Mouse (Mus musculus): ENCODE measurements around the gene Aff1. TPM values are rescaled to one million over a fixed set of nuclear protein-coding genes. Genes with fewer than 3 reads are reported as not detected.

Gene Aff1
- polyA plus RNA-seq, 1 experiment: not detected

- Histone ChIP-seq H3K4me3 (ENCODE audit: insufficient read depth, low read depth, low read length) (no peak overlapping the region), H3K27ac (ENCODE audit: insufficient read depth, low read depth, low read length) (no peak overlapping the region), H3K4me1 (ENCODE audit: control insufficient read depth, insufficient read depth, low read length) (peaks cover 2% of the 10 kb centered on the region; the same call in 1 of the 2 replicates)
- 94% methylated on average over 5 of the region's 5 CpGs for WGBS
- TF ChIP-seq CTCF (IDR thresholded peaks at IDR 0.05; ENCODE audit: insufficient read depth, low read depth, low read length): no peak
- no peak for TF ChIP-seq POLR2A (IDR thresholded peaks at IDR 0.05; ENCODE audit: insufficient read depth, low read depth, low read length)
Observed at GRCm38 (mm10) chr5:103739163-103739562, 47.0 kb downstream of the Aff1 start.

DNA sequence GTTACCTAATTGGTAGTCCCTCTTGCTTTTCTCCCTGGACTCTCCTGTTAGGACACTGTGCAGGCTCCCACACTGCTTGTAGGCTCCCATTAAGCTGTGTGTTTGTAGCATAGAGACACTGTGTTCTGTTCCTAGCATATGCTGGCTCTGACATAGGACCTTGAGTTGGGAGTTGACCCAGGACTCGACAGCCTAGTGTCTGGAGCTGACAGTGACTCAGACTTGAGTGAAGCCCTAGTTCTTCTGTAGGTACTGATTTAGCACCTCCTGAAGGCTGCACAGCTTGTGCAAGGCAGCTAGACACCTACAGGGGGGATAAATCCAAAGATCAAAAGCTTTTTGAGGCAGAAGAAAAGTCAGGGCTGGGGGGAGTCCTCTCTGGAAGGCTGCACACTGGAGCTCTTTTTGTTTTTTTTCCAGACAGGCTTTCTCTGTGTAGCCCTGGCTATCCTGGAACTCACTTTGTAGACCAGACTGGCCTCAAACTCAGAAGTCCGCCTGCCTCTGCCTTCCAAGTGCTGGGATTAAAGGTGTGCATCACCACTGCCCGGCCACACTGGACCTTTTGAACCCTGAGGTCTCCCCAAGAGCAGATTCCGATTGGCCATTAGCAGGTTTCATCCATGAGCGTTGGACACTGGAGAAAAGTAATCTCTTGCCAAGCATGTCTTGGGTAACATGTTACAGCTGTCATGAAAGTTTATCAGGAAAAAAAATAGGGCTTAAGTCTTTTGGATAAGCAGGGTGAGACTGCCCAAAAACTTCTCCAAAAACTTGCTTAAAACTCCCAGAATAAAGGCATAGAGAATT lies 48.1 kb downstream of the Aff1 start:
- WGBS: 86% methylated on average over 5 of the region's 5 CpGs
- Histone ChIP-seq H3K27ac (ENCODE audit: insufficient read depth, low read depth, low read length) (no peak overlapping the region), H3K4me3 (ENCODE audit: insufficient read depth, low read depth, low read length) (no peak overlapping the region), H3K4me1 (ENCODE audit: control insufficient read depth, insufficient read depth, low read length) (peaks cover 2% of the 10 kb centered on the region; the same call in 1 of the 2 replicates)
- TF ChIP-seq CTCF (IDR thresholded peaks at IDR 0.05; ENCODE audit: insufficient read depth, low read depth, low read length): no peak
- no peak for TF ChIP-seq POLR2A (IDR thresholded peaks at IDR 0.05; ENCODE audit: insufficient read depth, low read depth, low read length)

- 89% methylated on average over 1 of the region's 1 CpGs for WGBS
Observed at GRCm38 (mm10) chr5:103740903-103741246, 48.7 kb downstream of the Aff1 start.

GRCm38 (mm10) chr5:103741443-103741842 lies 49.3 kb downstream of the Aff1 start:
- H3K4me1 ChIP-seq (ENCODE audit: control insufficient read depth, insufficient read depth, low read length): peaks cover 2% of the 10 kb centered on the region; the same call in 1 of the 2 replicates
- WGBS: 52% methylated on average over 1 of the region's 1 CpGs
- H3K27ac ChIP-seq (ENCODE audit: insufficient read depth, low read depth, low read length): no peak overlapping the region
- H3K4me3 ChIP-seq (ENCODE audit: insufficient read depth, low read depth, low read length): no peak overlapping the region
- TF ChIP-seq POLR2A (IDR thresholded peaks at IDR 0.05; ENCODE audit: insufficient read depth, low read depth, low read length) (no peak), CTCF (IDR thresholded peaks at IDR 0.05; ENCODE audit: insufficient read depth, low read depth, low read length) (no peak)

More at GRCm38 (mm10) chr5:103740903-103741246, 48.7 kb downstream of the Aff1 start:
- TF ChIP-seq CTCF (IDR thresholded peaks at IDR 0.05; ENCODE audit: insufficient read depth, low read depth, low read length) (no peak), POLR2A (IDR thresholded peaks at IDR 0.05; ENCODE audit: insufficient read depth, low read depth, low read length) (no peak)
- Histone ChIP-seq H3K4me1 (ENCODE audit: control insufficient read depth, insufficient read depth, low read length) (peaks cover 2% of the 10 kb centered on the region; the same call in 1 of the 2 replicates), H3K4me3 (ENCODE audit: insufficient read depth, low read depth, low read length) (no peak overlapping the region), H3K27ac (ENCODE audit: insufficient read depth, low read depth, low read length) (no peak overlapping the region)

DNA sequence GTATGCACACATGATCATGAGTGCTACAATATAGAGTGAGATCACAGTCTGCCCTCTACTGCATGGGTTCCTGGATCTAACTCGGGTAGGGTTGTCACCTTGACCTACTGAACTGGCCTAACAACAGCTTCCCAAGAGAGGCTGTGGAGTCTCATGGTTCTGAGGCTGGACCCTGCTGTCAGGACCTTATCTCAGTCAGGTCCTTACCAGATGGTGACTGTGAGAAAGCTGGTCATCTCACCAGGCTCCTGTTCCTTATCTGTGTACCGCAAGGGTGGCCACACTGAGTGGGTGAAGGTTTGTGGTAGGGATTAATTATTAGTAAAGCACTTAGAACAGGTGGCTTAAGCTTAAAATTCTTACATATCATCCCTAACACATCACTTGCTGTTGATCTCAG lies 49.8 kb downstream of the Aff1 start:
- Histone ChIP-seq H3K4me3 (ENCODE audit: insufficient read depth, low read depth, low read length) (no peak overlapping the region), H3K27ac (ENCODE audit: insufficient read depth, low read depth, low read length) (no peak overlapping the region), H3K4me1 (ENCODE audit: control insufficient read depth, insufficient read depth, low read length) (peaks cover 2% of the 10 kb centered on the region; the same call in 1 of the 2 replicates)
- 97% methylated on average over 2 of the region's 2 CpGs for WGBS
- no peak for TF ChIP-seq CTCF (IDR thresholded peaks at IDR 0.05; ENCODE audit: insufficient read depth, low read depth, low read length)
- TF ChIP-seq POLR2A (IDR thresholded peaks at IDR 0.05; ENCODE audit: insufficient read depth, low read depth, low read length): no peak

- 85% methylated on average over 6 of the region's 6 CpGs for WGBS
Observed at GRCm38 (mm10) chr5:103744531-103744930, 52.4 kb downstream of the Aff1 start.

GRCm38 (mm10) chr5:103745635-103746034 lies 53.5 kb downstream of the Aff1 start:
- no peak for TF ChIP-seq CTCF (IDR thresholded peaks at IDR 0.05; ENCODE audit: insufficient read depth, low read depth, low read length)
- no peak for TF ChIP-seq POLR2A (IDR thresholded peaks at IDR 0.05; ENCODE audit: insufficient read depth, low read depth, low read length)
- Histone ChIP-seq H3K4me3 (ENCODE audit: insufficient read depth, low read depth, low read length) (no peak overlapping the region), H3K4me1 (ENCODE audit: control insufficient read depth, insufficient read depth, low read length) (no peaks in the 10 kb centered on the region), H3K27ac (ENCODE audit: insufficient read depth, low read depth, low read length) (no peak overlapping the region)
- 79% methylated on average over 1 of the region's 1 CpGs for WGBS

More at GRCm38 (mm10) chr5:103744531-103744930, 52.4 kb downstream of the Aff1 start:
- no peak for TF ChIP-seq POLR2A (IDR thresholded peaks at IDR 0.05; ENCODE audit: insufficient read depth, low read depth, low read length)
- no peak overlapping the region for H3K27ac ChIP-seq (ENCODE audit: insufficient read depth, low read depth, low read length)
- H3K4me3 ChIP-seq (ENCODE audit: insufficient read depth, low read depth, low read length): no peak overlapping the region
- no peaks in the 10 kb centered on the region for H3K4me1 ChIP-seq (ENCODE audit: control insufficient read depth, insufficient read depth, low read length)

GRCm38 (mm10) chr5:103746561-103747085 lies 54.4 kb downstream of the Aff1 start:
- WGBS: 97% methylated on average over 3 of the region's 3 CpGs
- Histone ChIP-seq H3K4me1 (ENCODE audit: control insufficient read depth, insufficient read depth, low read length) (no peaks in the 10 kb centered on the region), H3K4me3 (ENCODE audit: insufficient read depth, low read depth, low read length) (no peak overlapping the region), H3K27ac (ENCODE audit: insufficient read depth, low read depth, low read length) (no peak overlapping the region)
- no peak for TF ChIP-seq CTCF (IDR thresholded peaks at IDR 0.05; ENCODE audit: insufficient read depth, low read depth, low read length)
- TF ChIP-seq POLR2A (IDR thresholded peaks at IDR 0.05; ENCODE audit: insufficient read depth, low read depth, low read length): no peak

DNA sequence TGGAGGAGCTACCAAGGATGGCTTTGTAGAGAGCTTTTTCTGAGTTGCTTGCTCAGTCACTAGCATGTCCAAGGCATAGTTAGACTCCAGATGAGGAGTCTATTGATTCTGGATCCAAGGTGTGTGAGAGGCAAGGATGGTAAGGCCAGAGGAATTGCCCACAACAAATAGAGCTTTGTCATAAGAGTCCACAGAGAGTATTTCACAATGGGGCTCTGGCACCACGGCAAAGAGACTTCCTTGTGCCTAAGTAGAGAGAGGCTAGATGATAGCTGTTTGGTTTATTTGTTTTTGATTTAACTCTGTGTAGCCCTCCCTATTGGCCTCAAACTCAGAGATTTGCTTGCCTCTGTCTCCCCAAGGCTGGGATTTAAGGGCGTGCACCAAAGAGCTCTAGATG lies 54.9 kb downstream of the Aff1 start:
- H3K4me1 ChIP-seq (ENCODE audit: control insufficient read depth, insufficient read depth, low read length): no peaks in the 10 kb centered on the region
- H3K27ac ChIP-seq (ENCODE audit: insufficient read depth, low read depth, low read length): no peak overlapping the region
- WGBS: 83% methylated on average over 2 of the region's 2 CpGs
- no peak overlapping the region for H3K4me3 ChIP-seq (ENCODE audit: insufficient read depth, low read depth, low read length)
- TF ChIP-seq POLR2A (IDR thresholded peaks at IDR 0.05; ENCODE audit: insufficient read depth, low read depth, low read length): no peak
- no peak for TF ChIP-seq CTCF (IDR thresholded peaks at IDR 0.05; ENCODE audit: insufficient read depth, low read depth, low read length)

All from olfactory bulb, adult 2 months (tissue).